Mouse (Mus musculus): ENCODE measurements around the gene Ube3b. TPM values are rescaled to one million over a fixed set of nuclear protein-coding genes. Genes with fewer than 3 reads are reported as not detected.

Gene Ube3b
- polyA plus RNA-seq, 1 experiment from 2014 or later: 44.2 TPM

DNA sequence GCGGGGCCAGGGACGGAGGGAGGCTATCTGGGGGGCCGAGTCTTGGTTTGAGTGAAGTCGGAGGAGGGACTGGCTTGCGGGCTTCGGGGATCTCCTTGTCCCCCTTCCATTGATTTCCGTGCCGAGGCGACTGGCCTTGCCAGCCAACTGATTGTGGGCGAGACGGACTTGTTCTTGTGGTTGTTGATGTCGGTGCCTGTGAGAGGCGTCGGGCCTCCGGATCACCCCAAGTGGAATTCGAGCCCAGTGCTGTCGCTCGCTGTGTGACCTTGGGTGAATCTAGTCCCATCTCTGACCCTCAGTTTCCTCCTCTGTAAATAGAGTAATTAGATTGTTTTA lies 575 bp downstream of the Ube3b start:
- peaks cover 43% of the 10 kb centered on the region for H3K4me1 ChIP-seq (ENCODE audit: control insufficient read depth, insufficient read depth, low read length)
- H3K9ac ChIP-seq (ENCODE audit: low read length): peak overlapping the region; percentile 88
- no peaks in the 10 kb centered on the region for H3K27me3 ChIP-seq (ENCODE audit: control insufficient read depth, insufficient read depth, low read length)
- peak overlapping the region; percentile 91 for H3K27ac ChIP-seq (ENCODE audit: low read length)
- peak overlapping the region; percentile 85 for H3K4me2 ChIP-seq (ENCODE audit: low read depth, low read length)
- H3K4me3 ChIP-seq (ENCODE audit: low read length): peak overlapping the region; percentile 87
- 0% methylated on average over 17 of the region's 18 CpGs for WGBS
- peaks cover 7% of the 10 kb centered on the region for H3K36me3 ChIP-seq (ENCODE audit: control insufficient read depth, insufficient read depth)
- 0 out of 2 replicates have a peak, but pooled peaks have one; percentile 3 for ATAC-seq (replicated peaks; ENCODE audit: extremely low read depth, insufficient read depth, low FRiP score)
- H3K9me3 ChIP-seq (replicated peaks; ENCODE audit: control insufficient read depth, low read length): no peaks in the 10 kb centered on the region

- Histone ChIP-seq H3K27me3 (ENCODE audit: control insufficient read depth, insufficient read depth, low read length) (no peaks in the 10 kb centered on the region), H3K4me2 (ENCODE audit: low read depth, low read length) (no peak overlapping the region), H3K27ac (ENCODE audit: low read length) (no peak overlapping the region), H3K9ac (ENCODE audit: low read length) (no peak overlapping the region), H3K36me3 (ENCODE audit: control insufficient read depth, insufficient read depth) (peaks cover 22% of the 10 kb centered on the region), H3K4me3 (ENCODE audit: low read length) (no peak overlapping the region), H3K9me3 (replicated peaks; ENCODE audit: control insufficient read depth, low read length) (no peaks in the 10 kb centered on the region), H3K4me1 (ENCODE audit: control insufficient read depth, insufficient read depth, low read length) (peaks cover 23% of the 10 kb centered on the region)
- 73% methylated on average over 9 of the region's 9 CpGs for WGBS
- ATAC-seq (replicated peaks; ENCODE audit: extremely low read depth, insufficient read depth, low FRiP score): no peak
These were observed 2.9 kb downstream of the Ube3b start for GRCm38 (mm10) chr5:114383184-114383904.

DNA sequence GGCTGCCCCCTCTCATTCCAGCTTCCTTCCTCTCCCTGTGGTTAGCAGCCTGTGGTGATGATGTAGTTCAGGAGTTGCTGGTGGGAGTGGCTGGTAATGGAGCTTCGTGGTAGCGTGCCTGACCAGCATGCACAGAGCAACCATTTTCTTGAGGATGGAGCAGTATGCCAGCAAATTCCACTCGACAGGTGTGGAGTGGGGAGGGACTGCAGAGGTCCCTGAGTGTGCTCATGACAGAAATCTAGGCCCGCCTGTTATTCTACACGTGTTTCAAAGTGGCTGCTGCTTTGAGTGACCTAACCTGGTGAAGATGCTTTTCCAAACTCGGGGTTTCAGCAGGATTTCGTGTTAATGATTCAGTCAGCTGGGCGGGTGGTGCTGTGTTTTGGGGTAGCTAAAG lies 4.0 kb downstream of the Ube3b start:
- no peak overlapping the region for H3K4me3 ChIP-seq (ENCODE audit: low read length)
- H3K4me2 ChIP-seq (ENCODE audit: low read depth, low read length): no peak overlapping the region
- WGBS: 86% methylated on average over 8 of the region's 8 CpGs
- H3K4me1 ChIP-seq (ENCODE audit: control insufficient read depth, insufficient read depth, low read length): peaks cover 13% of the 10 kb centered on the region
- peaks cover 33% of the 10 kb centered on the region for H3K36me3 ChIP-seq (ENCODE audit: control insufficient read depth, insufficient read depth)
- H3K9ac ChIP-seq (ENCODE audit: low read length): no peak overlapping the region
- no peak overlapping the region for H3K27ac ChIP-seq (ENCODE audit: low read length)
- no peaks in the 10 kb centered on the region for H3K9me3 ChIP-seq (replicated peaks; ENCODE audit: control insufficient read depth, low read length)
- no peaks in the 10 kb centered on the region for H3K27me3 ChIP-seq (ENCODE audit: control insufficient read depth, insufficient read depth, low read length)
- no peak for ATAC-seq (replicated peaks; ENCODE audit: extremely low read depth, insufficient read depth, low FRiP score)

DNA sequence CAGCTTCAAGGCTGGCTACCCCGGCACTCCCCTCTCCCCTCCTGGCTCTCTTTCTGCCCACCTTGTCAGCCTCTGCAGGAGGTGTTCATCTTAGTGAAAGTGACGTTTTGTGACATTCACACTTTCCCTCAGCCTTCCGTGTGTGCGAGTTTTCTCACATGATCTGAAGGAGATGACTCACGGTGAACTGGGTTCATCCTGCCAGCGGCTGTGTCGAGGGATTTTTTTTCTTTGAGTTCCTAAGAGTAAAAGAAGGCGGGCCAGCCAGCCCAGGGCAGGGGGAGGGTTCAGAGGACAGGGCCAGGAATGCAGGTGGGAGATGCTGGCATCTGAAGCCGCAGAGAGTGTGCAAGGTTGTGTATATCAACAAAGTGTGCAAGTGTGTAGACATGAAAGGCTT lies 12.8 kb downstream of the Ube3b start:
- 71% methylated on average over 9 of the region's 9 CpGs for WGBS
- Histone ChIP-seq H3K9me3 (replicated peaks; ENCODE audit: control insufficient read depth, low read length) (no peaks in the 10 kb centered on the region), H3K4me1 (ENCODE audit: control insufficient read depth, insufficient read depth, low read length) (no peaks in the 10 kb centered on the region)

GRCm38 (mm10) chr5:114406592-114406991 lies 26.2 kb downstream of the Ube3b start:
- H3K9me3 ChIP-seq (replicated peaks; ENCODE audit: control insufficient read depth, low read length): no peaks in the 10 kb centered on the region
- no peak overlapping the region for H3K4me2 ChIP-seq (ENCODE audit: low read depth, low read length)
- H3K27me3 ChIP-seq (ENCODE audit: control insufficient read depth, insufficient read depth, low read length): no peaks in the 10 kb centered on the region
- H3K4me3 ChIP-seq (ENCODE audit: low read length): no peak overlapping the region
- H3K27ac ChIP-seq (ENCODE audit: low read length): no peak overlapping the region
- no peak overlapping the region for H3K9ac ChIP-seq (ENCODE audit: low read length)
- no peak for ATAC-seq (replicated peaks; ENCODE audit: extremely low read depth, insufficient read depth, low FRiP score)
- WGBS: 91% methylated on average over 14 of the region's 14 CpGs
- H3K36me3 ChIP-seq (ENCODE audit: control insufficient read depth, insufficient read depth): peaks cover 86% of the 10 kb centered on the region
- H3K4me1 ChIP-seq (ENCODE audit: control insufficient read depth, insufficient read depth, low read length): no peaks in the 10 kb centered on the region

More for the DNA sequence above, 12.8 kb downstream of the Ube3b start:
- H3K36me3 ChIP-seq (ENCODE audit: control insufficient read depth, insufficient read depth): peaks cover 56% of the 10 kb centered on the region
- H3K27me3 ChIP-seq (ENCODE audit: control insufficient read depth, insufficient read depth, low read length): no peaks in the 10 kb centered on the region
- peak overlapping the region; percentile 44 for H3K27ac ChIP-seq (ENCODE audit: low read length)
- H3K9ac ChIP-seq (ENCODE audit: low read length): no peak overlapping the region
- H3K4me2 ChIP-seq (ENCODE audit: low read depth, low read length): no peak overlapping the region
- no peak for ATAC-seq (replicated peaks; ENCODE audit: extremely low read depth, insufficient read depth, low FRiP score)
- no peak overlapping the region for H3K4me3 ChIP-seq (ENCODE audit: low read length)

DNA sequence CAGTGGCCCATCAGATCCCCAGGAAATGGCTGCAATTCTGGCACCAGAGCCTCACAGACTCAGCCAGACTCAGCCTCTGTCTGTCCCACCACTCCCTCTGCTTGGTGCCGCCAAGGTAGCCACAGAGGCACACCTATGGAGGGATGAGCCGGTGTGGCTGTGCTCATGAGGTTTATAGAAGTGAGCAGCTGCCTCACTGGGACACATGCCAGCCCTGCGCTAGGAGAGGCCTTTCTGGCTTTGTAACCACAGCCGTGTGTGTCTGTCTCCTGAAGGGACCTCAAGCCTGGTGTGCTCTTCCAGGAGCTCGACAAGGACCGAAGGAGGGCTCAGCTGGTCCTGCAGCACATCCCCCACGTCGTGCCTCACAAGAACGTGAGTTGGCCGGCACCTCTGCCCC lies 26.9 kb downstream of the Ube3b start:
- Histone ChIP-seq H3K27me3 (ENCODE audit: control insufficient read depth, insufficient read depth, low read length) (no peaks in the 10 kb centered on the region), H3K4me2 (ENCODE audit: low read depth, low read length) (no peak overlapping the region), H3K9ac (ENCODE audit: low read length) (no peak overlapping the region), H3K9me3 (replicated peaks; ENCODE audit: control insufficient read depth, low read length) (no peaks in the 10 kb centered on the region), H3K27ac (ENCODE audit: low read length) (no peak overlapping the region), H3K4me1 (ENCODE audit: control insufficient read depth, insufficient read depth, low read length) (no peaks in the 10 kb centered on the region; the same call in 1 of the 2 replicates), H3K36me3 (ENCODE audit: control insufficient read depth, insufficient read depth) (peaks cover 88% of the 10 kb centered on the region), H3K4me3 (ENCODE audit: low read length) (no peak overlapping the region)
- 81% methylated on average over 10 of the region's 10 CpGs for WGBS
- ATAC-seq (replicated peaks; ENCODE audit: extremely low read depth, insufficient read depth, low FRiP score): no peak

DNA sequence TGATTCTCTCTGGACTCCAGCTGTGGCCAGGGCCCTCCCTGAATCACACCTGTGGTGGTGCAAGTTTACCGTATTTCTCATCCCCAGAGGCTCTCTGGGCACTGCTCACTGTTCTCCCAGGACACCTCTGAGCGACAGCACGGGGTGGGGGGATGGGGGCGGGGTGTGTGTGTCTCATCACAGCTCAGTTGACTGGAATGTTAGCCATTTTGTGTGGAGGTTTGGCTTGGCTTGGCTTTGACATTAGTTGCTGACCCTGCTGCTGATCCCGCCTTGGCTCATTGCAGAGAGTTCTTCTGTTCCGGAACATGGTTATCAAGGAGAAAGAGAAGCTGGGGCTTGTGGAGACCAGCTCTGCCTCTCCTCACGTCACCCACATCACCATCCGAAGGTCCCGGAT lies 27.4 kb downstream of the Ube3b start:
- Histone ChIP-seq H3K4me2 (ENCODE audit: low read depth, low read length) (no peak overlapping the region), H3K27me3 (ENCODE audit: control insufficient read depth, insufficient read depth, low read length) (no peaks in the 10 kb centered on the region), H3K9ac (ENCODE audit: low read length) (no peak overlapping the region), H3K4me3 (ENCODE audit: low read length) (no peak overlapping the region), H3K36me3 (ENCODE audit: control insufficient read depth, insufficient read depth) (peaks cover 89% of the 10 kb centered on the region), H3K9me3 (replicated peaks; ENCODE audit: control insufficient read depth, low read length) (no peaks in the 10 kb centered on the region), H3K4me1 (ENCODE audit: control insufficient read depth, insufficient read depth, low read length) (peaks cover 3% of the 10 kb centered on the region; the same call in 1 of the 2 replicates), H3K27ac (ENCODE audit: low read length) (no peak overlapping the region)
- WGBS: 82% methylated on average over 9 of the region's 9 CpGs
- ATAC-seq (replicated peaks; ENCODE audit: extremely low read depth, insufficient read depth, low FRiP score): no peak

- H3K9ac ChIP-seq (ENCODE audit: low read length): no peak overlapping the region
- H3K4me2 ChIP-seq (ENCODE audit: low read depth, low read length): no peak overlapping the region
- H3K27me3 ChIP-seq (ENCODE audit: control insufficient read depth, insufficient read depth, low read length): no peaks in the 10 kb centered on the region
- WGBS: 91% methylated on average over 11 of the region's 11 CpGs
- ATAC-seq (replicated peaks; ENCODE audit: extremely low read depth, insufficient read depth, low FRiP score): no peak
- H3K4me1 ChIP-seq (ENCODE audit: control insufficient read depth, insufficient read depth, low read length): peaks cover 13% of the 10 kb centered on the region
- H3K9me3 ChIP-seq (replicated peaks; ENCODE audit: control insufficient read depth, low read length): no peaks in the 10 kb centered on the region
- peaks cover 84% of the 10 kb centered on the region for H3K36me3 ChIP-seq (ENCODE audit: control insufficient read depth, insufficient read depth)
- no peak overlapping the region for H3K27ac ChIP-seq (ENCODE audit: low read length)
- H3K4me3 ChIP-seq (ENCODE audit: low read length): no peak overlapping the region
These were observed 28.4 kb downstream of the Ube3b start for GRCm38 (mm10) chr5:114408846-114409245.

DNA sequence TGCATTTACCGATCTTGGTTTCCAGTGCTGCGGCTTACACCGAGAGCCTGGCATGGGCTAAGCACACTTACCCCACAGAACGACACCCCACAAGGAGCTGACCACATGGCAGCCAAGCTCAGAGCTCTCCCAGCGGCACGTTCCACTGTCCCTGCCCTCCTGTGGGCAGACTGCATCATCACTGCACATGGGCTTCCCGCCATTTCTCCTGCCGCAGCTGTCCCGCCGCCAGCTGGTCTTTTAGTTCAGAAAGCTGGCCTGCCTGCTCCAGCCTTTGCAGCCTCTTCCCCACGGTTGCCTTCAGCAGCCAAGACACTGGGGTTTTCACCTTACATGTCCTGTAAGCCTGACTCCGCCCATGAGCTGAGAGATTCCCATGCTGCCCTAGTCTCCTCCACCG lies 30.0 kb downstream of the Ube3b start:
- Histone ChIP-seq H3K27me3 (ENCODE audit: control insufficient read depth, insufficient read depth, low read length) (no peaks in the 10 kb centered on the region), H3K9ac (ENCODE audit: low read length) (no peak overlapping the region), H3K4me1 (ENCODE audit: control insufficient read depth, insufficient read depth, low read length) (peaks cover 13% of the 10 kb centered on the region), H3K27ac (ENCODE audit: low read length) (no peak overlapping the region), H3K4me2 (ENCODE audit: low read depth, low read length) (no peak overlapping the region), H3K9me3 (replicated peaks; ENCODE audit: control insufficient read depth, low read length) (no peaks in the 10 kb centered on the region), H3K36me3 (ENCODE audit: control insufficient read depth, insufficient read depth) (peaks cover 85% of the 10 kb centered on the region), H3K4me3 (ENCODE audit: low read length) (no peak overlapping the region)
- no peak for ATAC-seq (replicated peaks; ENCODE audit: extremely low read depth, insufficient read depth, low FRiP score)
- WGBS: 84% methylated on average over 13 of the region's 13 CpGs

All from heart, embryonic 16.5 days (tissue).